Comparison of ENCODE assay signal across 12 mouse cellular contexts in the genomic region with DNA sequence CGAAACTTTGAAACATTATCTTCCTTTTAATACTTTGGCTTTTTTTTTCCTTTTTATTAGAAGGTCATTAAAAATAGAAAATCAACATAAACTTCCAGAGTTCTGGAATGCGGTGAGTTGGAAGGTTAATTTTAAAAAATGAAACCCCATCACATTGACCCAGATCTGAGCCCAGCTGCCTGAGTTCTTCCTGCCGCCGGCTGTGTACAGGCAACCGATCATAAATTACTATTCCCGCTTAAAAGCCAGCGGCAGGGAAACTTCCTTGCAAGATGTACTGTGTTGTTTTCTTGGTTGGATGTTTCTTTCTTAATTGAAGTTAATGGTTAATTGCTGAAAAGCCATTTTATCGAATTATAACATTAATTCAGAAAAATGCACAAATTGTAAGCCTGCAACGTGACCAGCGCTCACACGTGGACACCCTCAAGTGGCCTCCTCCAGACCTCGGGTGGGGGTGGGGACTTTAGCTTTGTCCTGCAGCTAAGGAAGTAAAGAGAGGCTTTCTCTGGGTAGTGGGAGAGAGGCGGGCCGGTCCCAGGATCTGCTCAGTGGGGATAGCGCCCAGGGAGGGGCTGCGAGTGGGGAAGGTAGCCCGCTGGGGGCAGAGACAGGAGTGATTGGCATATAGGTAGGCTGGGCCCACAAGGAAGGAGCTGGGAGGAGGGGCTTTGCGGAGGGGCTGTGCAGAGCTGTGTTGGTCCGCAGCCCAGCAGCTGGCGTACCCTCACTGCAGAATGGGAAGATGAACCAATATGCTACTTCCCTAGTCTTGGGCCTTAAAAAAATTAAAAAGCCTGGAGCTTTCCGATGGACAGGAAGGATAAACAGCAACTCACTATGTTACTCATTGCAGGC. TPM values are rescaled to one million over a fixed set of nuclear protein-coding genes. Genes with fewer than 3 reads are reported as not detected.
DNase-seq lines count a peak whose midpoint lies in the region; ATAC-seq and TF ChIP-seq lines count a peak whose summit lies in the region.
"Had no signal": no experiment of that assay in that cellular context is flagged by ENCODE, and none has a peak within 500 bp of the region (broad histone marks: within the 10 kb centered on the region; RNA-seq: fewer than 3 reads in every experiment).

No protein-coding gene starts in this region.

- H3K9ac ChIP-seq in ES-Bruce4 (ENCODE audit: low read depth, poor library complexity, severe bottlenecking), result no peak overlapping the region
- peak overlapping the region; percentile 31; the same call in 1 of the 2 replicates for H3K9ac ChIP-seq in kidney, embryonic 14.5 days (ENCODE audit: low read depth, low read length)
- H3K9ac ChIP-seq in limb, embryonic 13.5 days, result peak overlapping the region; percentile 31
- H3K9ac ChIP-seq in heart, embryonic 11.5 days (ENCODE audit: low read depth, low read length), result no peak overlapping the region
- H3K9ac ChIP-seq: forebrain, postnatal 0 days had no signal

- no peak for TF ChIP-seq CTCF in ES-Bruce4 (IDR thresholded peaks at IDR 0.05; ENCODE audit: low read depth, low read length)

- peak overlapping the region; percentile 17; the same call in 1 of the 2 replicates for H3K4me2 ChIP-seq in kidney, embryonic 14.5 days (replicated peaks; ENCODE audit: low read depth, low read length)
- H3K4me2 ChIP-seq in limb, embryonic 13.5 days (replicated peaks), result peak overlapping the region; percentile 49
- no peak overlapping the region for H3K4me2 ChIP-seq in heart, embryonic 11.5 days

- H3K36me3 ChIP-seq in ES-Bruce4 (ENCODE audit: control insufficient read depth, insufficient read depth, low read length, poor library complexity, severe bottlenecking), result no peaks in the 10 kb centered on the region
- no peaks in the 10 kb centered on the region for H3K36me3 ChIP-seq in embryonic facial prominence, embryonic 10.5 days (replicated peaks)
- H3K36me3 ChIP-seq in kidney, embryonic 14.5 days (ENCODE audit: control insufficient read depth, insufficient read depth, low read length), result no peaks in the 10 kb centered on the region
- no peaks in the 10 kb centered on the region for H3K36me3 ChIP-seq in limb, embryonic 13.5 days
- H3K36me3 ChIP-seq in heart, embryonic 11.5 days (ENCODE audit: control insufficient read depth, insufficient read depth, low read length), result no peaks in the 10 kb centered on the region

- ATAC-seq in kidney, embryonic 14.5 days (ENCODE audit: low FRiP score, low TSS enrichment), result peak; percentile 80
- no peak for ATAC-seq in limb, embryonic 13.5 days (ENCODE audit: low FRiP score, low read depth)
- no peak for ATAC-seq in heart, embryonic 11.5 days (replicated peaks; ENCODE audit: insufficient number of reproducible peaks, low FRiP score, low TSS enrichment)
- ATAC-seq in megakaryocyte, adult 5-6 weeks (ENCODE audit: poor library complexity, severe bottlenecking), result no peak
- ATAC-seq: forebrain, postnatal 0 days had no signal

- H3K9me3 ChIP-seq in ES-Bruce4 (replicated peaks; ENCODE audit: control insufficient read depth, insufficient read depth, low read length, poor library complexity, severe bottlenecking), result 0 out of 2 replicates have a peak, but pooled peaks cover 4% of the 10 kb centered on the region
- peaks cover 19% of the 10 kb centered on the region for H3K9me3 ChIP-seq in embryonic facial prominence, embryonic 10.5 days
- peaks cover 16% of the 10 kb centered on the region for H3K9me3 ChIP-seq in kidney, embryonic 14.5 days (ENCODE audit: control insufficient read depth, low read length)
- peaks cover 17% of the 10 kb centered on the region for H3K9me3 ChIP-seq in limb, embryonic 13.5 days
- peaks cover 12% of the 10 kb centered on the region for H3K9me3 ChIP-seq in heart, embryonic 11.5 days (replicated peaks; ENCODE audit: control insufficient read depth, low read length)

- no peak for TF ChIP-seq POLR2A in ES-Bruce4 (IDR thresholded peaks at IDR 0.05; ENCODE audit: insufficient read depth, low read length)

- no peak for TF ChIP-seq EP300 in ES-Bruce4 (IDR thresholded peaks at IDR 0.05; ENCODE audit: insufficient read depth, low read depth, low read length)

- peak overlapping the region; percentile 27; the same call in 1 of the 2 replicates for H3K4me3 ChIP-seq in ES-Bruce4 (ENCODE audit: low read depth, low read length)
- H3K4me3 ChIP-seq in embryonic facial prominence, embryonic 10.5 days, result no peak overlapping the region
- H3K4me3 ChIP-seq in kidney, embryonic 14.5 days (ENCODE audit: low read length), result no peak overlapping the region
- no peak overlapping the region for H3K4me3 ChIP-seq in limb, embryonic 13.5 days
- H3K4me3 ChIP-seq in heart, embryonic 11.5 days (ENCODE audit: low read depth, low read length), result no peak overlapping the region
- H3K4me3 ChIP-seq: megakaryocyte, embryonic 14.5 days had no signal

- no peak overlapping the region for H3K27ac ChIP-seq in ES-Bruce4 (ENCODE audit: insufficient read depth, low read length)
- peak overlapping the region; percentile 72 for H3K27ac ChIP-seq in embryonic facial prominence, embryonic 10.5 days (replicated peaks)
- H3K27ac ChIP-seq in kidney, embryonic 14.5 days (ENCODE audit: low read depth, low read length), result peak overlapping the region; percentile 90
- H3K27ac ChIP-seq in limb, embryonic 13.5 days, result peak overlapping the region; percentile 84
- H3K27ac ChIP-seq in heart, embryonic 11.5 days (ENCODE audit: low read depth, low read length), result no peak overlapping the region

- H3K4me1 ChIP-seq in ES-Bruce4 (ENCODE audit: control insufficient read depth, insufficient read depth, low read length), result no peaks in the 10 kb centered on the region
- peaks cover 5% of the 10 kb centered on the region for H3K4me1 ChIP-seq in embryonic facial prominence, embryonic 10.5 days
- H3K4me1 ChIP-seq in kidney, embryonic 14.5 days (ENCODE audit: control insufficient read depth, insufficient read depth, low read length), result peaks cover 19% of the 10 kb centered on the region
- peaks cover 16% of the 10 kb centered on the region for H3K4me1 ChIP-seq in limb, embryonic 13.5 days
- no peaks in the 10 kb centered on the region for H3K4me1 ChIP-seq in heart, embryonic 11.5 days (ENCODE audit: control insufficient read depth, insufficient read depth, low read length)

- peak; percentile 21 for DNase-seq in embryonic facial prominence, embryonic 10.5 days (ENCODE audit: low spot score)
- no peak for DNase-seq in heart, adult 9 months (ENCODE audit: low spot score in 2 of 2)
- DNase-seq: cerebellum, adult 2 months; forebrain, postnatal 0 days; heart, postnatal 36 days; lung, adult 18-20 months had no signal

- no peaks in the 10 kb centered on the region for H3K27me3 ChIP-seq in ES-Bruce4 (ENCODE audit: control insufficient read depth, insufficient read depth, low read length, poor library complexity, severe bottlenecking)
- no peaks in the 10 kb centered on the region for H3K27me3 ChIP-seq in embryonic facial prominence, embryonic 10.5 days (replicated peaks; ENCODE audit: low read depth, poor library complexity, severe bottlenecking)
- no peaks in the 10 kb centered on the region for H3K27me3 ChIP-seq in kidney, embryonic 14.5 days (ENCODE audit: control insufficient read depth, insufficient read depth, low read length)
- no peaks in the 10 kb centered on the region for H3K27me3 ChIP-seq in limb, embryonic 13.5 days
- H3K27me3 ChIP-seq in heart, embryonic 11.5 days (ENCODE audit: control insufficient read depth, insufficient read depth, low read length), result peaks cover 2% of the 10 kb centered on the region; the same call in 1 of the 2 replicates

- 64% methylated on average over 21 of the region's 21 CpGs for WGBS in embryonic facial prominence, embryonic 10.5 days
- 21% methylated on average over 21 of the region's 21 CpGs for WGBS in kidney, embryonic 14.5 days
- 28% methylated on average over 21 of the region's 21 CpGs for WGBS in limb, embryonic 13.5 days
- 62% methylated on average over 21 of the region's 21 CpGs for WGBS in heart, embryonic 11.5 days (ENCODE audit: insufficient replicate concordance)

RNA-seq across cellular contexts. Expression of gene Sept9, which starts 14.2 kb away (rescaled TPM):
- 123 and 146 TPM in 2 replicates for polyA plus RNA-seq in ES-Bruce4 (2011; ENCODE audit: insufficient read depth, insufficient read length, low read depth, missing spikeins)
- 255 TPM in 2 replicates for polyA plus RNA-seq in embryonic facial prominence, embryonic 10.5 days (2016; fragmentation: Nextera tagmentation; extraction: Ambion mirVana)
- polyA plus RNA-seq in kidney, embryonic 14.5 days (2014; fragmentation: Nextera tagmentation; extraction: Ambion mirVana), result 96.6 and 104 TPM in 2 replicates
- 170 and 179 TPM in 2 replicates for polyA plus RNA-seq in limb, embryonic 13.5 days (2015; fragmentation: Nextera tagmentation; extraction: Ambion mirVana)
- polyA plus RNA-seq in heart, embryonic 11.5 days (2014; fragmentation: Nextera tagmentation; extraction: Ambion mirVana), result 78.9 and 104 TPM in 2 replicates
- total RNA-seq in megakaryocyte, adult 5-6 weeks (2015), result 162 and 178 TPM in 2 replicates
- total RNA-seq in megakaryocyte, adult 5-6 weeks (2017), result 335 and 338 TPM in 2 replicates

Comparison
In these comparisons a context has a peak if more than half of its experiments do, and no peak if none do; other contexts are left out.
1. H3K27ac ChIP-seq: peak in embryonic facial prominence, embryonic 10.5 days (single experiment), kidney, embryonic 14.5 days (single experiment) and limb, embryonic 13.5 days (single experiment); none in ES-Bruce4 (single experiment) and heart, embryonic 11.5 days (single experiment).
2. H3K9ac ChIP-seq: peak in kidney, embryonic 14.5 days (single experiment) and limb, embryonic 13.5 days (single experiment); none in ES-Bruce4 (single experiment) and heart, embryonic 11.5 days (single experiment).